Mouse (Mus musculus): ENCODE data around the gene Cdk14.
A peak's percentile ranks its signal among the peaks of the same experiment; 100 is the strongest.
"Not testable (repeated sequence)": the region's sequence is repeated elsewhere in the genome, so short reads cannot be mapped to it uniquely, and the experiment has no call there.

Gene Cdk14

GRCm38 (mm10) chr5:4961636-4962035 lies 458.5 kb downstream of the Cdk14 start:
- no peak for DNase-seq

- no peak for DNase-seq
Measured at GRCm38 (mm10) chr5:4959446-4959845, 460.7 kb downstream of the Cdk14 start.

- no peak for DNase-seq
Measured at GRCm38 (mm10) chr5:4955993-4956392, 464.1 kb downstream of the Cdk14 start.

DNA sequence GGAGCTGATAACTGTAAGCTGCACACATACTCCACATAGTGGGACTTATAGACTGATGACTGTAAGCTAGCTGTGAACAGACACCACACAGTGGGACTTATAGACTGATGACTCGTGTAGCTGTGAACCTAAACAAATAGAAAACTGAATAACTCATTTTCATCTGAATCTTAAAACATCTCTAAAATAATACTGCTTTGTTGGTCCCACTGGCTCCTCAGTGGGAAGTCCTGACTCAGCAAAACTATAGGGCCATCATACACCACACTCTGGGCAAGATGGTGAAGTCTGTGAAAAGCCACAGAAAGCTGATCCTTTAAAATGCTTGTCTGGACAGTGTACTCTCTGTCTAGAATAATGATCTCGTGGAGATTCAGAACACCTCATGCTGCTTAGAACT lies 464.7 kb downstream of the Cdk14 start:
- no peak for DNase-seq

DNA sequence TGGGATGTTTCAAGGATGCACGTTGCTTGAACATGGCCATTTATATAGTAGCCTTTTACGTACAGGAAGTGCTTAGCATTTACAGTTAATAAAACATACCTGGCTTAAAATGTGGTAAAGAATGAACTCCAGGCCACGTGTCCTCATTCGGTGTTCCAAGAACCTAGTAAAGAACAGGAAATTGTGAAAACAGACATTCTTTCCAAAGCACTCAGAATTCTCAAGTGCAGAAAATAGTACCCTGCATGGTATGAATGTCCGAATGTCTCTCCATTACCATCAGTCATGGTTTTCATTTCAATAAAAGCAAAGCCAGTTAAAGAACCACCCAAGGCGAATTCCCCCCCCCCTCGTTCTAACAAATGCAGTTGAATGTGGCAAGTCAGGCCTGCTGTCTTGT lies 470.7 kb downstream of the Cdk14 start:
- DNase-seq = no peak

DNA sequence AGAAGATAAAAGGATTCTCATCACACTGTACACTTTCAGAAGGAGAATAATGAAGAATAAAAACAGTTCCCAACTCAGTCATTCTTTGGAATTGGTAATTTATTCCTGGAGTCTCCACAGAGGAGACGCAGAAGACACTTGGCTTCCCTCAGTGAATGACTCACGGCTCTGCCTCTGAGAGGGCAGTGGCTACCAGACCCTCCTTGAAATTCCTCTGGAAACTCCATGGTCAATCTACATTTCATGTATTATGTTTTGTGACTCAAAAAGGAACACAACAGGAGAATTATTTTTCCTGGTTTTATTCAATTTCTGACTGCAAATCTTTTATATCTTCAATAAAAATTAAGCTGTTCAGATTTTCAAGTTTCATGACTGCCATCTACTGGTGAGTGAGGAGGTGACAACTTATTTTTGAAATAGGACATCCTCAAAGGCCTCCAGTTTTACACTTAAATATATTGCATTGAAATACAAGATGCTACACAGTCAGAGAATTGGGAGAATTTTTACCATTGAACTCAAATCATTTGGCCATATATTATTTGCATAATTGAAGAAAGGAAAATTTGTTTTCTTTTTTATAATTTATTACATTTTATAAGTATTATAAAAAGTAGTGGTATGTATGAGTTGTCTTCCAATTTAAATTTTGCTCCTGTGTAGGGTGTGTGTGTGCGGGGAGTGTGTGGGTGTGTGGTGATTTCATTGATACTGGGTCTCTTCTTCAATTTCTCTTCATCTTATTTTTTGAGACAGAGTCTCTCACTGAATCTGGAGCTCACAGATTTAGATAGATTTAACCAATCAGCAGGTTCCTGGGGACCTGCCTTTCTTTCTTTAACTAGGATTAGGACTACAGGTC lies 471.8 kb downstream of the Cdk14 start:
- no peak for DNase-seq

DNA sequence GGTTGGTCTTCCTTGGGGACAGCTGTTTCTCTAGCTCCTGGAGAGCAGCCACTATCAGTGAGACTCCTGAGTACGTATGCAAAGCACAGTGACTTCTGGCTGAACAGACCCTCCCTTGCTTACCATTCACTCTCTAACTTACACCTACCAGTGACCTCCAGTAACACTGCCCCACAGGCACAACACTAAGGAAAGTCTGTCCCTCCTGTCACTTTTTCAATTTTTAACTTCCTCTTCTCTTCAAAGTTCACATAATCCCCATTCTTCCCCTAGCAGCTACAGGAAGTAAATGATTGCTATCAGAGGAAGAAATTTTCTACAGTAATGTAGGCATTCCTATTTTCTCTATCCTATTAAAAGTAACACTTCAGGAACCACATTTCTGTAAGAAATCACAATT lies 485.0 kb downstream of the Cdk14 start:
- no peak for DNase-seq

GRCm38 (mm10) chr5:4934491-4934890 lies 485.6 kb downstream of the Cdk14 start:
- no peak for DNase-seq

- no peak for DNase-seq
Measured at GRCm38 (mm10) chr5:4931539-4932143, 488.5 kb downstream of the Cdk14 start.

GRCm38 (mm10) chr5:4929628-4930027 lies 490.5 kb downstream of the Cdk14 start:
- no peak for DNase-seq

GRCm38 (mm10) chr5:4924866-4925265 lies 495.2 kb downstream of the Cdk14 start:
- no peak for DNase-seq

- peak; percentile 73 for DNase-seq
Measured at GRCm38 (mm10) chr5:4918376-4918775, 501.7 kb downstream of the Cdk14 start.

DNA sequence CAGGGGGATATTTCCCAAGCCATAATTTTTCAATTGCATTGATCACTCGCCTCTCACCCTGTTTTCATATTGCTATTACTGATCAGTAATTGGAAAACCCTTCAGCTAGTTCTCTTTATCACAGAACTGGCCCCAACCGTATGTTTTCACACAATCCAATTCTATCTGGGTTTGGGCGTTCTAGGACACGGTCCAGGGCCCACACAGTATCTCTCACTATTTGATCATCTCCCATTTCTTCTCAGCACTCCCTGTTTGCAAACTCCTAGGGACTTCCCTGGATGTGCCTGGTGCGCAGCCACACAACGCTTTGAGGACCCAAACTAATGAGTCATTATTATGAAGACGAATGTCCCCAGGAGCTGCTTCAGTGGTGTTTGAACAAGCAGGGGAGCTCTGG lies 502.4 kb downstream of the Cdk14 start:
- DNase-seq = no peak

DNA sequence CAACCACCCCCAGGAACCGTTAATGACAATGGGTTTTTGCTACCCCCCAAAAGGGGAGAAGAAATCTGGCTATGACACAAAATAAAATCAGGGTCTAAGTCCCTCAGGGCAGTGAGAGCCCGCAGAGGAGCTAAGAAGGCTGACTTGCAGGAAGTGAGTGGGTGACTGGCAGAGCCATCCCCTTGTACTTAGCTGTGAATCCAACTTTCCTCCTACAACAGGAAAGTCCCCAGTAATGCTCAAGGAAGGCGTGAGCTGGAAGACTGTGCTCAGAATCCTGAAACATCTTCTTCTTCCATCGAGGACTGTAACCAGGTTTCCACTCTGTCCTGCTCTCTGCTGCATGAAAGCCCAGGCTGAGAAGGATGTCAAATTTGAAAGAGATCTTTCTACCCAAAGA lies 502.8 kb downstream of the Cdk14 start:
- no peak for DNase-seq

DNA sequence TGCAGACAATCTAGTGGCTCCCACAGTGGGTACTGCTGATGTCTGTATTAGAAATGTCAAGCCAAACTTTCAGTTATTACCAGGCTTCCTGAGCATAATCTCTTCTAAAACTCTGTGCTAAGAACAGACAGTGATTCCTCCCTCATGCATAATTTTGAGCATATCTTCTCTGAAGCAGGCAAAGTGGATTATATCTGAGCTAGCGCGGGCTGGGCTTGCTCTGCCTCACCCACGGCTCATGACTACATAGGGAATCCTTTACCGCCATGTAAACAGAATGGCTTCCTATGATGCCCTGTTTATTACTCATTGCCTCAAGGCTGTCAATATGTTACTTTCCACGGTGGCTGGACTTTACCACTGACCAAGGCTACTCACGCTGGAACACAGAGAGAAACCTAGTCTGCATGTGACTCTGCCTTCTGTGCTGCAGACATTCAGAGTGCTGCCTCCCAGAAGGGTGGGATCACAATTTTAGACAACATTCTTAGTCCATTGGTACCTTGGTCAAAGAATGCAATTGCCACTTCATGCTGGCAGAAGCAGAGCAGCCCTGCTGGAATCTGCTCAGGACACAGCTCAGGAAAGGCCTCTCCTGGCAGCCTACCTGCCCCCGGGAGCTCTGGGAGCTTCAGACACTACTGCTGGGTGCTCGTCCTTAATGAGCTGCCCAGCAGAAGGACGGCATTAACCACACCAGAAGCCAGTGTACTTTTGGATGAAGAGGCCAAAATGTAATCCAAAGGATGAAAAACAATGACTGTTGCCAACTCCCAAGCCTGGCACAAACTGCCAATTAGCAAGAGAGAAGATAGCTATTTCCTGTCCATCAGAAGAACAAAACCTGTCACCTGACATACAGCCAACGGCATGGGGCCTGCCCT lies 503.5 kb downstream of the Cdk14 start:
- no peak for DNase-seq

- DNase-seq = not testable (repeated sequence)
Measured at GRCm38 (mm10) chr5:4904911-4905310, 515.2 kb downstream of the Cdk14 start.

DNA sequence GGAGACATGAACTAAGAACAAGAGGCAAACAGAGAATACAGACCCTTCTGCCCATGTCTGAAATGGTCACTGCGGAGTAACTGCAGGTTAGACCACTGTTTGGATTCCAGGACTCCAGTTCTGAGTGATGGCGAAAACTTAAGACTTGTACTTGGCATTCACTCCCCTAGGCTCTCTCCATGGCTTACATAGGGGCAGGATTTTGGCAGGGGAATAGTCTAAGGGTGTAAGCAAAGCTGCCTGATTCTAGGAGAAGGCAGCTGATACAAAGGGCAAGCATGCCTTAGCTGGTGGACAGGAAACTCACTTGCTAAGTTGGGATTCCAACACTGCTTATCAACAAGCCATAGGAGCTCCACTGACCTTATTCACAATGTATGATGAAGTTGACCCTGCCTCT lies 521.9 kb downstream of the Cdk14 start:
- DNase-seq = no peak

DNA sequence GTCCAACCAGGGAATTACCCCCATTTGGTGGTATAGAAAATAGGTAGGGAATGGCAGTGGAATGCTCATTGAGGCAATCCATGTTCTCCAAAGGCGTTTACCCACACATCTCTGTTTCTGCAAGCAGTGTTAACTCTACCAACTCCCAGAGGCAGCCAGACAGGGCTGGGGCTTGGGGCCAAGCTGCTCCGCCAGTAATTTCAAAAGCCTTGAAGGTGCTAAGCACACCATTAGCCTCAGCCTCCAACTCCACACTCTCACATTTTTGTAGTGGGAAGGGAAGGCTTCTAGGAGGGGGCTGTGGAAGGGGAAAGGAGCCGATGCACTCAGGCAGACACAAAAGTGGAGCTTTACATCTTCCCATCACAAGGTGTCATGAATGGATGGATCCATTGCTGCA lies 525.1 kb downstream of the Cdk14 start:
- no peak for DNase-seq

DNA sequence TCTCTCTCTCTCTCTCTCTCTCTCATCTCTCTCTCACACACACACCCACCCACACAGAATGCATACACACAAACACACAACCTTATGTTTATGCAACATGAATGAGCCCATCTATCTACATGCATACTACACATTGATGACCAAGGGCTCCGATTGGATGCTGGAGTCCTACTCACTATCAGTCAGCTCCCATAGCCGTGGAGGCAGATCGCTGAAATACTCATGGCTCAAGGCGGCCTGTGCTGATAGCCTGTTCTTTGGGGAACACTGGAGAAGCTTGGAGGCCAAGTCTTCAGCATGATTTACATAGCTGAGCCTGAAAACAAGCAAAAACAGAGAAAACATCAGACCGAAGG lies 526.3 kb downstream of the Cdk14 start:
- DNase-seq = no peak

DNA sequence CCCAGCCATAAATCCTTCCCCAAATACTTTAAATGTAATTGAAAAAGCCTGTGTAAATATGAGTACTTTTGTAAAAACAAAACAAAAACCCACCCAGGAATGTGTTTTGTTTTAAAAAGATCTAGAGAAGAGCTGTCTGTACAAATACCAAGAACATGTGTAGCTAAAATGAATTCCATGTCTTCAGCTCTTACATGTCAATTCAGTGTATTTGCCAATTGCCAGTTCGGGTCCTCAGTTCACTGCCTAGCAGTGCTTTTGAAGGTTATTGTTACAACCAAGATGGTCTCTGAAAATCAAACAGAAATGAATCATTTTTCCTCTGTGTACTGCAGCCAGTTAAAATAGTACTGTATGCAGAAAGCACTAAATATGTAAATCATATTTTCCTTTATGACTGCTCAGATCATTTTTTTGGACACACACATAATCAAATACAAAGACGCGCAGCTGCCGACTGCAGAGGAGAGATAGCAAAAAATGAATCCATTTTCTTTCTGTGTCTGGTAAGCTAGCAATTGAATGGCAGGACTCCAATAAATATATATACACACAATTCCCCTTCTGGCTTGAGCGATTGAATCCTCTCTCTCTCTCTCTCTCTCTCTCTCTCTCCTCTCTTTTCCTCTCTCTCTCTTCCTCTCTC lies 526.8 kb downstream of the Cdk14 start:
- no peak for DNase-seq

DNA sequence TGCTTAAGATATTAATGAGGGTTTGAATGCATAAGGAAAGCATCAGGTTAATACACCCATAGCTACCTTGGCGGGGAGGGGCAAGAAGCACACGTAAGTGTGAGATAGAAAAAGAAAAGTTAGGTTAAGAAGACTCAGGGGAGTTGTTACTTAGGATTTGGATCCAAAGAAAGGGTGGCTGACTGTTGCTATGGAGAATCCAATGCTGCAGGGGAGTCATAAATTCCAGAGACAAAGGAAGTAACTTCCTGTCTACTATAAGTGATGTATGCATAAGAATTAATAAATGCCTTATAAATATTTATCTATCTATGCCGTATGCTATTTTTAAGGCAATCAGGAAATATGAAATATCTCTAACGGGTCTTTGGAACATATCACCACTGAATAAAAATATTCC lies 527.4 kb downstream of the Cdk14 start:
- no peak for DNase-seq

DNA sequence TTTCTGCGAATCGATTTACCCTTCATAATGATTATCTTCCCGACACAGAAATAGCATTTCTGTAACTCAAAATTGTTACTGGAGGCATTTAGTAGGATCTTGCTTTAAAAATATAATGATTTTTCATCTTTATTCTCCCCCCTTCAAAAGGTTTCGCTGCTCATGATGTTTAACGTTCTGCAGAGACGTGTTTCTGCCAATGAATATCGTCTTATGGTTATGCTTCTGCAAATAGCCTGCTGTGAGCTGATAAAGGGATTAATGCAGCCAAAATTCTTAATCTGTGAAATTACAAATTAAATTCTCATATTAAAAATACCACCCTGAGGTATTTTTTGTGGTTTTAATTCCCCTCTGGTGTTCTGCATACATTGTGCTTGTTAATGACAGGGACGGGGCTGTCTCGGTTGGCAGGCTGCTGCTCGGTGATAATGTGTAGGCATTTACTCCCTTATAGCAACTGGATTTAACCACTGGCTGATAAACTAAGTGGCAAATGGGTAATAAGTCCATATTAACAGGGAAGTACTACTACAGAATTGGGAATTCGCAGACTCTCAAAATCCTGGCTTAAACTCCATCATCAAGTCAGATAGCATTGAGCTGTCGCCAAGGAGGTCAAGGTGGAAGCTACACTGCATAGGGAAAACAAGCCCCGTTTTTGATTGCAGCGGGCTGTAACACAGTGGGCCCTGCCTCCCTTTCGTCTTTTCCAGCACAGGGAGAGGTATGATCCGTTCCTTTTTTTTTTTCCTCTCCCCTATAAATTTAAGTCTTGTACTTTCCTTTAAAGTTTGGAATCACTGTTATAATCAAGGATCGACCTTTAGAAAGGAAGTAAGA lies 528.0 kb downstream of the Cdk14 start:
- no peak for DNase-seq
